Mouse (Mus musculus) forebrain, embryonic 12.5 days (tissue): ENCODE data around the gene Gm45062. TPM values are rescaled to one million over a fixed set of nuclear protein-coding genes. Genes with fewer than 3 reads are reported as not detected.
A peak's percentile ranks its signal among the peaks of the same experiment; 100 is the strongest.

Experiments
- ATAC-seq: fragments of 200-750 bp; cut with Nextera tagmentation; 2 replicates; pipeline ENCODE4 v1.8.0; 2017; ENCODE audit warnings: moderate TSS enrichment; ENCODE audit not compliant: low FRiP score
- H3K27ac ChIP-seq: fragments of 300-500 bp; sonication (generic); 2 replicates; pipeline ENCODE4 v1.5.1; 2016; ENCODE audit warnings: mild to moderate bottlenecking
- H3K27me3 ChIP-seq: fragments of 300-500 bp; sonication (generic); 2 replicates; pipeline ENCODE4 v1.6.1; 2016; ENCODE audit warnings: mild to moderate bottlenecking
- H3K36me3 ChIP-seq: fragments of 300-500 bp; sonication (generic); replicated peaks from 2 replicates; pipeline ENCODE4 v1.6.1; 2016; ENCODE audit warnings: mild to moderate bottlenecking
- H3K4me1 ChIP-seq: fragments of 300-500 bp; sonication (generic); 2 replicates; pipeline ENCODE4 v1.6.1; 2016
- H3K4me2 ChIP-seq: fragments of 300-500 bp; sonication (generic); 2 replicates; pipeline ENCODE4 v1.6.1; 2016; ENCODE audit warnings: mild to moderate bottlenecking, moderate library complexity
- H3K4me3 ChIP-seq: fragments of 300-500 bp; sonication (generic); replicated peaks from 2 replicates; pipeline ENCODE4 v1.5.1; 2016; ENCODE audit warnings: mild to moderate bottlenecking
- H3K9ac ChIP-seq: fragments of 300-500 bp; sonication (generic); 2 replicates; pipeline ENCODE4 v1.6.1; 2016; ENCODE audit warnings: mild to moderate bottlenecking
- H3K9me3 ChIP-seq: fragments of 300-500 bp; sonication (generic); 2 replicates; pipeline ENCODE4 v1.6.1; 2016
- WGBS: fragments of 180-500 bp; shearing (Covaris S2); methylation state at CpG from one replicate; pipeline ENCODE4 v1.1.7; 2016; 5-methylcytosine and 5-hydroxymethylcytosine counted together
- polyA plus RNA-seq: library from polyadenylated mRNA; unstranded; fragments of >200 nt; fragmentation: Nextera tagmentation; extraction: Ambion mirVana; gene quantifications from 2 replicates; pipeline ENCODE4 v1.2.1, GENCODE M21; 2016

The Gm45062 gene
- polyA plus RNA-seq, 1 experiment from 2014 or later: 18.3 TPM

DNA sequence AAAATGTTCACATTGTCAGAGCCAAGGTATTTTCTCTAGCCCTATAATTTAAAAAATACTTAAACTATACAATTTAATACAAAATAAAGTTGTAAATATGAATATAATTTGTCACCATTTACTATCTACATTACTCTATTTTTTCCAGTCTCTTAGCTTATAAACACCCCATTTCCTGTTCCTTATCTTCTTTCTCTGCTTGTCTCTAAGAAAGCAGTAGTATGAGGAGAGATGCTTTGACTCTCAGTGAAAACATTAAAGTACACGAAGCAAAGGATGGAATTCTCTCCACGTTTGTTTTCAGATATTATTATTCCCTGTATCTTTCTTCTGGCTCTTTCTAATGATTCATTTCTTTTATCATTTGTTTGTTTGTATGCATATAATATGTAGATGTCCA lies 99.0 kb downstream of the Gm45062 start:
- no peaks in the 10 kb centered on the region for H3K36me3 ChIP-seq
- no peak overlapping the region for H3K27ac ChIP-seq
- H3K9ac ChIP-seq: no peak overlapping the region
- 79% methylated on average over 2 of the region's 2 CpGs for WGBS
- H3K4me2 ChIP-seq: no peak overlapping the region
- peaks cover 15% of the 10 kb centered on the region for H3K4me1 ChIP-seq
- H3K9me3 ChIP-seq: no peaks in the 10 kb centered on the region
- H3K27me3 ChIP-seq: no peaks in the 10 kb centered on the region
- no peak overlapping the region for H3K4me3 ChIP-seq
- ATAC-seq: no peak

DNA sequence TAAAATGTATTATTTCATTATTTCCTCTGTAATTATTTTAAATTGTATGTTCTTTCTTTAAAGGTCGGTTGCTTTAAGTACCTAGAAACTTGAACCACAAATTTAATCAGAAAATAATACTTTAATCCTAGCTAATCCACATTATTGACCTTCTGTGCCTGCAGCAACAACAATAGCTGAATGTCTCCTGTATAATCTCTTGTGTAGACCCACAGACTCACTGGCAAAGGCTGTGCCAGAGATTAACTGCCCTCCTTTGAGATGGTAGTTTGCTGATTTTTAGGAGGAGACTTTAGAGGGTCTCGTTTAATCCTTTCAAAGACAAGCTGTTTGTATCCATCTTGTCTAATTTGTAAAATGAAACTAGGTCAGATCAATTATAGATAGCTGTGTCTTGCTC lies 99.5 kb downstream of the Gm45062 start:
- no peaks in the 10 kb centered on the region for H3K27me3 ChIP-seq
- H3K9ac ChIP-seq: no peak overlapping the region
- H3K4me1 ChIP-seq: peaks cover 10% of the 10 kb centered on the region
- H3K36me3 ChIP-seq: no peaks in the 10 kb centered on the region
- no peaks in the 10 kb centered on the region for H3K9me3 ChIP-seq
- H3K4me3 ChIP-seq: no peak overlapping the region
- no peak overlapping the region for H3K27ac ChIP-seq
- no peak overlapping the region for H3K4me2 ChIP-seq
- ATAC-seq: no peak
- WGBS: 9% methylated on average over 2 of the region's 2 CpGs

DNA sequence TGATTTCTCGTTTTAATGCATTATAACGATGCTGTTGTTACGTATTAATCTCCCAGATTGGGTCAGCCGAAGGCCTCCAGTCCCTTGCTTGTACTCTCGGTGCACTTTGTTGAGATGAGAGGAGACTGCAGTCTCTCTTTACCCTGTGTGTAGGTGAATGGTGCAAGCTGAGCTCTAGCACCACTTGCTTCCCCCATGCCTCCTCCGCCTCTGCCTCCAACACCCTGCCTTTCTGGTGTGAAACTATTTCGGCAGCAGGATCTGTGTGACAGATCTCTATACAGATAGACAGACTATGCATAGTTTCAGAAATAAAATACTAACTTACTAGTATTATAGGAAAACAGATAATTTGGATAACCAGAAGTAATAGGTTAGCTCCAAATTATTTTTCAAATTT lies 101.6 kb downstream of the Gm45062 start:
- no peaks in the 10 kb centered on the region for H3K9me3 ChIP-seq
- H3K4me1 ChIP-seq: peaks cover 6% of the 10 kb centered on the region
- 71% methylated on average over 7 of the region's 7 CpGs for WGBS
- H3K27ac ChIP-seq: no peak overlapping the region
- H3K36me3 ChIP-seq: peaks cover 3% of the 10 kb centered on the region; the same call in 1 of the 2 replicates
- no peaks in the 10 kb centered on the region for H3K27me3 ChIP-seq
- no peak overlapping the region for H3K9ac ChIP-seq
- no peak overlapping the region for H3K4me3 ChIP-seq
- no peak overlapping the region for H3K4me2 ChIP-seq
- ATAC-seq: no peak

GRCm38 (mm10) chr6:8364033-8364756 lies 104.9 kb downstream of the Gm45062 start:
- H3K36me3 ChIP-seq: peaks cover 3% of the 10 kb centered on the region; the same call in 1 of the 2 replicates
- no peak overlapping the region for H3K4me2 ChIP-seq
- WGBS: 74% methylated on average over 12 of the region's 12 CpGs
- no peaks in the 10 kb centered on the region for H3K9me3 ChIP-seq
- no peak overlapping the region for H3K9ac ChIP-seq
- H3K4me3 ChIP-seq: no peak overlapping the region
- no peak overlapping the region for H3K27ac ChIP-seq
- peaks cover 12% of the 10 kb centered on the region for H3K4me1 ChIP-seq
- ATAC-seq: no peak
- H3K27me3 ChIP-seq: no peaks in the 10 kb centered on the region

- H3K27me3 ChIP-seq: no peaks in the 10 kb centered on the region
- no peak overlapping the region for H3K4me3 ChIP-seq
- peaks cover 12% of the 10 kb centered on the region for H3K4me1 ChIP-seq
- no peak for ATAC-seq
- no peaks in the 10 kb centered on the region for H3K9me3 ChIP-seq
- WGBS: 93% methylated on average over 11 of the region's 11 CpGs
- no peak overlapping the region for H3K4me2 ChIP-seq
- H3K36me3 ChIP-seq: peaks cover 3% of the 10 kb centered on the region; the same call in 1 of the 2 replicates
- no peak overlapping the region for H3K27ac ChIP-seq
- no peak overlapping the region for H3K9ac ChIP-seq
Observed at GRCm38 (mm10) chr6:8364757-8365150, 105.5 kb downstream of the Gm45062 start.

DNA sequence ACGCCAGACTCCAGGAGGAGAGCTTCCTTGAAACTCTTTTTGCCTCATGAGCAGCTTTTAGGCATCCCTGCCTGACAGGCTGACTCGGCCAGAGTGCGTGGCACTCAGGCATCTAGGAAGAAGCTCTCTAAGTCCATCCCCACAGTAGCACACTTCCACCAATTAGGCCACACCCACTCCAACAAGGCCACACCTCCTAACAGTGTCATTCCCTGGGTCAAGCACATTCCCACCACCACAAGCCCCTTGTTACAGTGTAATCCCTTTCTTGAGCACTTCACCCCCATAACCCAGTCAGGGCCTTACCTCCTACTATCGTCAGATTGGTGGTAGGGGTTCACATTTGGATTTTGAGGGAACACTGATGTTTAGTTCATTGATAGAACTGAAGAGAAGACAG lies 108.4 kb downstream of the Gm45062 start:
- Histone ChIP-seq H3K36me3 (peaks cover 3% of the 10 kb centered on the region; the same call in 1 of the 2 replicates), H3K4me1 (peaks cover 9% of the 10 kb centered on the region), H3K9ac (no peak overlapping the region), H3K27ac (no peak overlapping the region), H3K27me3 (no peaks in the 10 kb centered on the region), H3K4me2 (no peak overlapping the region), H3K4me3 (no peak overlapping the region), H3K9me3 (no peaks in the 10 kb centered on the region)
- peak; percentile 59; the same call in 1 of the 2 replicates for ATAC-seq
- 81% methylated on average over 4 of the region's 4 CpGs for WGBS

DNA sequence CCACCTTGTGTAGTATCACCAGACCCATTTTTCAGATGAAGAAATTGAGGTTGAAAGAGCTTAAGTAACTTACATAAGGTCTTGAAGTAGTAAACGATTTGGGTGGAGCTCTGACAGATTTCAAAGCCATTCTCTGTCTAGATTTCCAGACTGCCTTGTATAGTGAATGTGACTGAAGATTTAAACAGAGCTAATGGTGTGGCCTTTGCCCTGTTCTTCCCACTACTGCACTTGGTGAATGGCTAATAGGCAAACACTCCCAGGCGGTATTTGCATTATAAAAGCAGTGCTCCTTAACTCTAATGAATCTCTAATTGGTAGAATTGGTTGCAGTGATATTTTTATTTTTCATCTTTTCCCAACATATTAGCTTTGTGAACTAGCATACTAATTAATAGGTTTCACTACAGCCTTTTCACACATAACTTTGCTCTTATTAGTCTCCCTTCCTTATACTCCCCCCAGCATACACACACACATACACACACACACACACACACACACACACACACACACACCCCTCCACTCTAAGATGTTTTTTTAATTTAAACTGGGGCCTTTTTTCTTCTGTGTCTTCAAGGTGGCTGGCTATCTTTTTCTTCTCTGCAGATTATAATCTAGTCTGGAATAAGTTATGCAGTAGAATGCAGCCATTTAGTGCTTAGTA lies 109.1 kb downstream of the Gm45062 start:
- Histone ChIP-seq H3K36me3 (peaks cover 3% of the 10 kb centered on the region; the same call in 1 of the 2 replicates), H3K4me3 (no peak overlapping the region), H3K9me3 (no peaks in the 10 kb centered on the region), H3K4me1 (peaks cover 9% of the 10 kb centered on the region), H3K9ac (no peak overlapping the region), H3K27ac (no peak overlapping the region), H3K27me3 (no peaks in the 10 kb centered on the region), H3K4me2 (no peak overlapping the region)
- peak; percentile 88 for ATAC-seq
- 22% methylated on average over 2 of the region's 2 CpGs for WGBS

GRCm38 (mm10) chr6:8370624-8371023 lies 111.4 kb downstream of the Gm45062 start:
- ATAC-seq: no peak

GRCm38 (mm10) chr6:8373051-8373450 lies 113.8 kb downstream of the Gm45062 start:
- ATAC-seq: no peak
- 32% methylated on average over 2 of the region's 2 CpGs for WGBS
- Histone ChIP-seq H3K4me3 (no peak overlapping the region), H3K9ac (no peak overlapping the region), H3K27ac (no peak overlapping the region), H3K4me1 (peaks cover 6% of the 10 kb centered on the region), H3K27me3 (no peaks in the 10 kb centered on the region), H3K36me3 (peaks cover 7% of the 10 kb centered on the region; the same call in 1 of the 2 replicates), H3K4me2 (no peak overlapping the region), H3K9me3 (no peaks in the 10 kb centered on the region)

More at GRCm38 (mm10) chr6:8370624-8371023, 111.4 kb downstream of the Gm45062 start:
- Histone ChIP-seq H3K4me3 (no peak overlapping the region), H3K9ac (no peak overlapping the region), H3K4me2 (no peak overlapping the region), H3K27ac (no peak overlapping the region), H3K36me3 (no peaks in the 10 kb centered on the region), H3K4me1 (peaks cover 11% of the 10 kb centered on the region), H3K27me3 (no peaks in the 10 kb centered on the region), H3K9me3 (no peaks in the 10 kb centered on the region)
- WGBS: 86% methylated on average over 3 of the region's 3 CpGs

GRCm38 (mm10) chr6:8373851-8374250 lies 114.6 kb downstream of the Gm45062 start:
- Histone ChIP-seq H3K4me1 (peaks cover 6% of the 10 kb centered on the region), H3K9ac (no peak overlapping the region), H3K36me3 (peaks cover 7% of the 10 kb centered on the region; the same call in 1 of the 2 replicates), H3K27ac (no peak overlapping the region), H3K27me3 (no peaks in the 10 kb centered on the region), H3K4me2 (no peak overlapping the region), H3K9me3 (no peaks in the 10 kb centered on the region), H3K4me3 (no peak overlapping the region)
- ATAC-seq: no peak
- WGBS: 47% methylated on average over 8 of the region's 8 CpGs

DNA sequence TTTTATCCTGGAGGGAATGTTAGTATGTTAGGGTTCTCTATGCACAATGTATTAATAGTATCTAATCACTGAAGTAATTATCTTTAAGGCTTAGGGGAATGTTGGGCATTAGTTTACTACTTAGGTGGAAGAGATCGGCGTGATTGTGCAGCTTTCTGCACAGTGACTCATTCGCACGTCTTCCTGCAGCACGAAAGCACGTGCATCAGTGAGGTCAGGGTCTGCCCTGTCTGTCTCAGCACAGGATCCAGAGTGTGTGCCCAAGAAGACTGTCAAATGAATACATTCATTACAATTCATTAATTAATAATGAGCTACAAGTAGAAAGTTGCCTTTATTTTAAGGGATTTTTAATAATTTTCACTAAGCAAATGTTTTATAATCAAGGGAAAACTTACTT lies 115.0 kb downstream of the Gm45062 start:
- no peaks in the 10 kb centered on the region for H3K9me3 ChIP-seq
- no peak overlapping the region for H3K4me2 ChIP-seq
- H3K36me3 ChIP-seq: peaks cover 7% of the 10 kb centered on the region; the same call in 1 of the 2 replicates
- no peak overlapping the region for H3K27ac ChIP-seq
- ATAC-seq: peak; percentile 63; the same call in 1 of the 2 replicates
- no peaks in the 10 kb centered on the region for H3K27me3 ChIP-seq
- no peak overlapping the region for H3K4me3 ChIP-seq
- 59% methylated on average over 6 of the region's 6 CpGs for WGBS
- peaks cover 6% of the 10 kb centered on the region for H3K4me1 ChIP-seq
- H3K9ac ChIP-seq: no peak overlapping the region

DNA sequence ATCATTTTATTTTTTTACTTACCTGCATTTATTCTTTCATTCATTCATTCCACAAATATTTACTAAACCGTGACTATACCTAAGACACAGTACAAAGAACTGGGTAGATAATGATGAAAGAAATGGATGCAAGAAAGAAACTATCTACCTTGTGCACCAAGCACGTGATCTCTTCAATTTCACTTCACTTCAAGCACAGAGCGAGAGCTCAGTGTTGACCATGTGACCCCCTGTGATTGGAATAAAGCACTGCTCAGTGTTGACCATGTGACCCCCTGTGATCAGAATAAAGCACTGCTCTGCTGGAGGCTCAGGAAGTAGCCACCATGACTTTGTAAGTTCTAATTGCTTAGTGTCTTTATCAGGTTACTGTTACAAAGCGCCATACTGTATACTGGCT lies 115.5 kb downstream of the Gm45062 start:
- Histone ChIP-seq H3K27ac (no peak overlapping the region), H3K36me3 (peaks cover 7% of the 10 kb centered on the region; the same call in 1 of the 2 replicates), H3K9me3 (no peaks in the 10 kb centered on the region), H3K4me1 (peaks cover 6% of the 10 kb centered on the region), H3K4me3 (no peak overlapping the region), H3K27me3 (no peaks in the 10 kb centered on the region), H3K9ac (no peak overlapping the region), H3K4me2 (no peak overlapping the region)
- WGBS: 72% methylated on average over 4 of the region's 4 CpGs
- peak; percentile 61 for ATAC-seq
